Mouse (Mus musculus) thymus, postnatal 4 days (tissue): ENCODE results near the gene Grb14.
A peak's percentile ranks its signal among the peaks of the same experiment; 100 is the strongest.

Source experiments
- DNase-seq: peaks from one replicate; pipeline ENCODE4 v3.0.0; 2021

Grb14 gene

DNA sequence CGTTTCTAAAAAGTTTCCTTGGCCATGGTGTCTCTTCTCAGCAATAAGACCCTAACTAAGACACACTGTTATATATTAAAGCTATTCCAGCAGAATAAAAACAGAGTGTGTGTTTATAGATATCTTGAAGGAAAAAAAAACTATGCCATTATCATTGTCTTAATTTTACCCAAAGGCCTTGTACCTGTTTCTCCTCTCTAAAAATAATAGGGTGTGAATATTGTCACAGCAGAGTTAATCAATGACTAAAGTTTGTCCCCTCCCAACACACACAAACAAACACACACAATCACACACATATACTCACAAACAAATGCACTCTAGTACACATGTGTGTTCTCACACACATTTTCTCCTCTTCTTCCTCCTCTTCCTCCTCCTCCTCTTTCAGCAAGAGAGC, at the start of gene Grb14:
TSS of gene Grb14 (minus strand) at position 101 of the 400 bp plus-strand sequence.
- DNase-seq: no peak

DNA sequence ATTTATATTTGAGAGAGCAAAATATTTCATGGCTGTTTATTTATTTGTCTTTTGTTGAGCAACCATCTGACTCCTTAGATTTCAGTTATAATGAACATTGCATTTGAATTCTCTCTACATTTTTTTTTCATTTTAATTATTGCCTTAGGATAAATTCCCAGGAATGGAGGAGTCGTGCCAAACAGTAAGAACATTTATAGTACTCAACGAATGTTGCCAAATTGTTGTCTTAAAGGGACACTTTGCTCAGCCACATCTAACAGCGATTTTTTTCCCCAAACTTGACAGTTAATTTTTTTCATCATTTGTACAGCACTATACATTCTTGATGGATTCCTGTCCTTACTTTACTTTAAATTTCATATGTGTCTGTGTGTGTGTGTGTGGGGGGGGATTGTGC, 47.4 kb upstream of the Grb14 start:
- no peak for DNase-seq

DNA sequence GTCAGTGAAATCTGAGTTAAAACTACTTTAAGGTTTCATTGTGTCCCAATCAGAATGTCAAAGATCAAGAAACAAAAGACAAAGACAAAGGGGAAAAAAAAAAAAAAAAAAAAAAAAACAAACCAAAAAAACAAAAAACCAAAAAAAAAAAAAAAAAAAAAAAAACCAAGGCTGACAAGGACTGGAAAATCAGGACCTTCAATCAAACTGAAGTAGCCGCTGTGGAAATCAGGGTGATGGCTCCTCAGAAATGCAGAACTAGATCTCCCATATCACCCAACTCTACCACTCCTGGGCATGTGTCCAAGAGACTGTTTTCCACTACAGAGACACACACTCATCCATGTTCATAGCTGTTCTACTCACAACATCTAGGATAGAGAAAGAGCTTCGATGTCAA, 29.0 kb upstream of the Grb14 start:
- no peak for DNase-seq

DNA sequence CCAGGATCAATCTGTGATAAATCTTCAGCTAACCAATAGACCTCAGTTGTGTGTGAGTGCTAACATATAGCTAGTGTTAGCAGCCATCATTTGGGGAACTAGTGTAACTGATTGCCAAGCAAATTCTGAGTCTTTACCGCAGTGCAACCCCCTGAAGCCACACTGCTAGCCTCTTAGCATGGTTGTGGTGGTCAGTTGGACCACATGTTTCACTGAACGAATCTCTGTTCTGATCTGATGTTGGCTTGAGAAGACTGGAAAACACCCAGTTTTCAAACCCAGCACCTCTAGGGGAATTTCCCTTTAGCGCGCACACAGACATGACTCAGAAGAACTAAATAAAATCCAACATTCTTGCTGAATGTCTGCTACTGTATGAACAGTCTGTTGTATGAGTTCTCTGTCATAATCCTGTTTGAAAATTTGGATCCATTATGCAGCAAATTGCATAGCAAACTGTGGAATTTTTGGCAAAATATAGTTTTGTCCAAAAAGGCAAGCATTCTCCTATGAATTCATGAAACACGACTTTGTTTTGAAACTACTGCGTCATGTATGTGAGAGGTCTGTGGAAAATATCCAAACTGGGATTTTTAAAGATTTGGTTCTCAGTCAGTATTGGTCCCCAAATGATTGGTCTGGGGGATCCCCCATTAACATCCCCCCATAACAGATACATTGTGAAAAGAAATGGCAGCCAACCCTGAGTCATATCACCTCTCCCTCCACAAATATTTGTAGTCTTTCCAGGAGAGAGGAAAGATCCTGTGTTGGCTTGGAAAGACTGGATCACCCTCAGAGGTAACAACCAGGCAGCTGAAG, 27.6 kb upstream of the Grb14 start:
- no peak for DNase-seq

DNA sequence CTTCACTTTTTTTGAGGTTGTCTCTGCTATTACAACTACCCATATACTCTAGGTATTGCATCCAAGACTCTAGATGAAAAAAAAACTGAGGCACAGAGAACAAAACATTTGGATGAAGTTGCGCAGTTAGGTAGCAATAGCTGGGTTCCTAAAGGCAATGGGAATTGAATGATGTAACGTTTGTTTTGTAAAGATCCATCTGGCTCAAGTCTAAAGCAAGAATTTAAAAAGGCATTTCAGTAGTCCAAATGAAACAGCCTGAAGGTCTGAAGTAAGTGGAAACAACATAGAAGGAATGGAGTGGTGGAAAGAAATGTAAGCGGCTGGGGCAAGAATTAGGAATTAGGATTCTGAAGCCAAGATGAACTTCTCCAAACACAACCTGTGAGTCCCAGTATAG, 26.0 kb upstream of the Grb14 start:
- no peak for DNase-seq

DNA sequence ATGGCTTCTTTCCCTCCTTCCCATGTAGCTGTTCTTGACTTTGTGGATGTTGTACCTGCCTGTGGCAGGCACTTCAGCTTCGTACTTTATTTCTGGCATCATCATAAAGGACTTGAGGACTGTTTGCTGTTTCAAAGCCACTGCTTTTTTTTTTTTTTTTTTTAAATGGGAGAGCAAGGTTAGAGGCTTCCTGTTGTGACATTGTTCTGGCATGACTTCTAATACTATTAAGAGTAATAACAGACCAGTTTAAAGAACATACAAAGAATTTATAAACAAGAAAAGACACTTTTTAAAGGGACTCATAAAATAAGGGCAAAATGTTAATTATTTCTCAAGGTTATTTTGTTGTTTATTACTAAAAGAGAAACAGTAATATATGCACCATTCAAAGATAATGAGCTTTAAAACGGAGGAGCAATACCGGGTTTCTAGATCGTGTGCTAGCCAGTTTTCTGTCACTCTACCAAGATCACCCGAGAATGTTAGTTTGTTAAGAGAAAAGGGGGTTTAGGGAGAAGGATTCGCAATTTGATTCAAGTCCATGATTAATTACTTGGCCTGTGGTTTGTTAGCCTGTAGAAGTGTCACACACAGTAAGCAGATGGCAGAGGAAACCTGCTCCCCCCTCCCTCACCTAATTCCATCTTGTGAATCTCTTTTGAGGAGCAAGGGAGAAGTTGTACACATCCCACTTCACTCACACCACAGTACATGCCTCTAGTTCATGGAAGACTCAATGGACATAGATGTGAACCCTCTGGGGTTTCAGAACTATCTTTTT, 23.6 kb upstream of the Grb14 start:
- DNase-seq: no peak

DNA sequence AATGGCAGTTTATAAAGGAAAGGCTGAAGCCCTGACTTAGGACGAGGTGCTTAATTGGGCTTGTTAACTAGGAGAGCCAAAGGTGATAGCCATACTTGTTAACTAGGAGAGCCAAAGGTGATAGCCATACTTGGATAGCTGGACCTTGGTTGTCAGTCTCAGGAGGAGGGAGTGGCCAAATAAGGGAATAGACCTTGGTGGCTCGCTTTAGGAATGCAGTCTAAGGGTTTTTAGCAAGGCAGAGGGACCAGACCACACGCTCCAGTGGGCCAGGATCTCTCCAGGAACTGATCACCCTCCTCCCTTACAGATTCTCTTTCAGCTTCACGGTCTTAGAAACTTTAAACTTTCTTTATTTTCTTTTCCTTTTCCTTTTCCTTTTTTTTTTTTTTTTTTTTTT, 13.4 kb upstream of the Grb14 start:
- DNase-seq: no peak

DNA sequence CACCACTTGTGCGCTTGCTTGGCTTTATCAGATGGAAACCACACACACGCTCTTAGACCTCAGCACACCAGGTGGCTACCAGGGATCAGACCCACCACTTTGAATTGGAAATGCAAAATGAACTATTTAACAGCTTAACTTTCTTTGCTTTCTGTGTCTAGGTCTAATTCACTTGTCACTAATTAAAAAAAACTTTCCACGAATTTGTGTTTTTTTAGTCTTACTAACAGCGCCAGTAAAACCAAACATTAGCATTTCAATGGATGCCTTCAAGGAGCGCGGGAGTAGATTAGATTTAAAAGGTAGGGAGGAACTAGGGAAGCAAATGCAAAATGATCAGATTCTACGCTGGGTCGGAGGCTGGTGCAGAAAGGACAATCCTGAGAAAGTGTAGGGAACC, 12.8 kb upstream of the Grb14 start:
- no peak for DNase-seq

DNA sequence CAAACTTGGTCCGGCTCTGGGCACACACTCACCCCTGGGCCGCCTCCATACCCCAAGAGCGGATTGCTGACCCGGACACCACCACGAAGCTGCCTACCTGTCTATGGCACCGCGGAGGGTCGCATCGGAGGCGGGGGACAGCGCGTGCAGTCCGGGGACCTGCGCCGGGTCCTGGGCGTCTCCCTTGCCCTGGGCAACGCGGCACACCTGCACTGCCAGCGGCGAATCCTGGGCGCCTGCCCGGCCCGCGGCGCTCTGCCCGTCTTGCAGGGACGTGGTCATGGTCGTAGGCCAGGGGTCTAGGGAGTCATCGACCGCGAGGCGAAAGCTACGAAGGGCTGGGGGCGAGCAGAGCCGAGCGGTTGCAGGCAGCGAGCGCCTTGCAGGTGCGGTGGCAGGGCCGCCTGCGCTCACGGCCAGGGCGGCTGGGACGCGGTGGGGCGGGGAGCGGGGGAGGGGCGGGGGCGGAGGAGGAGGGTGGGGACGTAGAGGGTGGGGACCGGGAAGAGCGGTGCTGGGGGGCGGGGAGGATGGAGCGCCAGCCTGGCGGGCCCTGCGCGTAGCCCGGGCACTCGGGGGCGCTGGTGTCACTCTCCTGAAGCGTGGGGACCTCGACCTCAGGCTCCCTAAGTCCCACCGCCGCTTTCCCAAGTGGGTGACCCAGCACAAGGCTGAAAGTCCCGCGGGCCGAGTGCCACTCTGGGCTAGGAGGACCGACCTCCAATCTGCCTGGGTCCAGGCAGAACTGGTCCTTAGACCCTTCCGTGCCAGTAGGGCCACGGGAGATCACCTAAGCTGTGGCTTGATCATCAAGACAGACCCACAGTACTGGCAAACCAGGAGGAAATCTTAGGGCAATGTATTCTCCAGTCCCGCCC, 2.2 kb downstream of the Grb14 start:
- DNase-seq: peak; percentile 70

DNA sequence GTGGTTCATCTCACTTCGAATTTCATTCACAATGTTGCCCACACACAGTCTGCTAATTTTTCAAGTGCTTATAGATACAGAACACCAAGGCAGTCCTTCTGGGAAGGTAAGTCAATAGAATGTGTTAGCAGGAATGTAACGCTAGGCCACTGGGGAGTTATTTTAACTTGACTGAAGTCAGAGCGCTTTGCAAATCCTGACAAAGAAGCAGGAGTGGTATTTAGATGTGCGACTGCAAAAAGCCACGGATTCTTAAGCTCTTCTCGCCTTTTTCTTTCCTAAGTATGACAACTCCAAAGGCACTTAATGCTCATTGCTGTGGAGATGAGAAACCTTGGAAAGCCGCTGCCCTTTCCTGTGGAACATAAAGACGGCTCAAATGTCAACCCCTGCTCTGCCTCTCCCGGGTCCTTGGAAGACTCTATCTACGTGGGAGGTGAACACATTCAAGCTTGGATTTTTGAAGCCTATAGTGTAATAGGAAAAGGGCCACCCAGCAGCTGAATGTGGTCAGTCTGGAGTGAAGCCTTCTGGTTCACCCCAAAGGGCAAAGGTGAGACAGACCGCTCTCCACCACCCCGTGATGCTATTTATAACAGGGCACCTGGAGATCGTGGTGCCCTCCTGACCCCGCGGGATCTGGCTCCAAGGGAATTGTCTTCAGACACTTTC, 3.0 kb downstream of the Grb14 start:
- no peak for DNase-seq

DNA sequence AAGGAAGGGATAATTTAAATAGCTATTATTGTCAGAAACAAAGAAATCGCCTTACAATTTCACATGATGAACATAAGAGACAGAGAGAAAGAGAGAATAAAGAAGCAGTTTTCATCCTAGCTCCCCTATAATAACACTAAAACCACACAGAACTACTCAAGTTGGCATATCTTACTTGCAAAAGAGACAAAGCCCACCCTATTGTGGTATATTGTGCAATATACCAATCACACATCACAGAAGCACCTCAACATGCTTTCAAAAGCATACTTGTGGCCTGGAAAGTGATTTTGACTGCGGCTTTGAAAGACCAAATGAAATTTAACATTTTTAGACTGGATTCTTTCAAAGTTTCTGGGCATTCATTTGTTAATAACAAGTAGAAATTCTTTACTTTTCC, 7.4 kb downstream of the Grb14 start:
- DNase-seq: no peak

DNA sequence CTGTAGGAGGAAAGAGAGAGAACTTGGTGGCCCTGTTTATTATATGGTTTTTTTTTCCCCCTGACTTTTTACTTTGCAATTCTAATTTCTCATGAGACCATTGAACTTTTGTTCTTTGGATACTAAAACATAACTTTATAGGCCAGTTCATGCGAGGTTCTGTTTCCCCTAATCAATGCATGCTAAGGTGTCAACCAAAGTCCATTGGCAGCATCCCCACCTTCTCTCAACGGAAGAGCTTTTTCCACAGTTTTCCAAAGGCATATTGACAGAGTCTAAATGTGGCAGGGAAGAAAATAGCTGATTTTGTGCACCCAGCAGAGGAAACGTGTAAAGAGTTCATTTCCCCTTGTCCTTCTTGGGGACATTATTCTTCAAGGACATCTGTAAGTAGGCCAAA, 10.2 kb downstream of the Grb14 start:
- no peak for DNase-seq

DNA sequence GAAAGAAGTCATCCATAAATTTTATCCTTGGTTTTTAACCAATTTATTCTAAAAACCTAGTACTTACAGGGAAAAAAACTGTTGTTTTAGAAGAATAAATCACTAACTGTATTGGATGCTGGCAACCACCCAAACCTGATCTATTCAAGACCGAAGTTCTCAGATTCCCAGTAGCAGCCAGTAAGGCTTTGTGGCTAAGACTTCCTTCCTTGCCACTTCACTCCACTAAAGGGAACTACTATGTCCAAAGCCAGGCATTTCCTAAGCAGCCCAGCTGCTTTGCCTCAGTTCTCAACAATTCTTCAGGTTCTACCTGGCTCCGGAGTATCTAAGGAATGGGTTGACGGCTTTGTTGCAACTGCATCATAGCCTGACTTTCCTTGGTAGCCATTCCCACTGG, 14.7 kb downstream of the Grb14 start:
- no peak for DNase-seq

DNA sequence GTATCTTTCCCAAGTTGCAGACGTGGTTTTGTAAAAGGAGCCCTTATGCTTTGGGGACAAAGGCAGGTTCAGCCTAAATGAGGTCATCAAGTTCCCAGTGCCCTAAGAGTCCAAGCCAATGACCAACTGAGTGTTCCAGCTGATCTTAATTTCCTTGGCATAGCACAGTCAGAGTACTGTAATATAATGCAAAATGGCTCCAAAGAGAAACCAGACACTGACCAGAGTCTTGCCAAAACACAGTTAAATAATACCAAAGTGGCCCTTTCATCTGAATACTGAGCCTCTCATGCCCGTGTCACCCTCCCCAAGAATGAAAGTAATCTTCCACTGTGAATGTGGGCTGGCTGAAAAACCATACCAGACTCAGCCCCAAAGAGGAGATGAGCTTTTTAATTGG, 17.4 kb downstream of the Grb14 start:
- no peak for DNase-seq

DNA sequence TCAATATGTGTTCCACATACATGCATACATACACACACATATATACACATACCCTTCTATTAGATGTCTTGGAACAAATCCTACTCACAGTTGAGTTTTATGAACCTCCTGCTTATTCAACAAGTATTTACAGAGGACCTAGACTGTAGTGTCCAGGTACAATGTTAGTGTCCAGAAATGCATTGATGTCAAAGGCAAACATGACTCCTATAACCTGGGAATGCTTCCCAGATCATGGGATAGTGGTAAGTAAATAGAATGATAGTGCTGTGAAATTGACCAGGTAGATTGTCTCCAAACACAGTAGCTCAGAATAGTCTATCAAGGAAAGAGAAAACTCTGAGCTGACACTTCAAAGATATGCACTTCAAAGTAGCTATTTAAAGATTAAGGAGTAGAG, 19.7 kb downstream of the Grb14 start:
- no peak for DNase-seq

DNA sequence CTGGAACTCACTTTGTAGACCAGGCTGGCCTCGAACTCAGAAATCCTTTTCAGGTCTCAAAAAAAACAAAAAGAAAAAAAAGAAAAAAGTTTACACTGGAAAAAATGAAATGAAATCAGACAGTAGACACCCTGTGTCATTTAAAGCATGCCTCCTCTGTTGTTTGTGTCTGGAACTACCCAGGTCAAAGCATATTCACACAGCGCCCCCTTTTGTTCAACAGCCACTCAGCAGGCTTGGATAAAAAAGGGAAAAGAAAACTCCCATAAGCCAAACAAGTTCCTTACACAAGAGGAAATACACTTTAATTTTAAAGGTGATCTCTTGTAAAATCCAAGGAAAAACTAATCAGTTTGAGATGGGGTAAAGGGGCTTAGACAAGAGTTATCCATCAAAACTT, 21.4 kb downstream of the Grb14 start:
- peak; percentile 25 for DNase-seq

DNA sequence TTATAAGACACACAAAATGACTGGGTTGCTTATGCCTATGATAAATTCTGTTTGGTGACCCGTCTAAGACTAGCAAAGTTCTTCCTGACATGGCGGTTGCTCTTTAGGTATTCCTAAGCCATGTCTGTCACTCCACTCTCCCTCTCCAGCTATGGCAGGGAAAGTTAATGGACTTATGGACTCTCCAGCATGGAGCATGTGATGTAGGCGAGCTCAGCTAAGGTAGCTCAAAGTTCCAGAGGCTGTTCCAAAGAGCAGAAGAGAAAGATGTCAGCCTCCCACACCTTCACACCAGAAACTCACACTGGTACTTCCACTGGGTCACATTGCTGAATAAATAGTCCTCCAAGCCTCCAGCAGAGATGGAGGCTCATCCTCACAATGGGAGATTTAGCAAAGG, 22.2 kb downstream of the Grb14 start:
- DNase-seq: no peak

DNA sequence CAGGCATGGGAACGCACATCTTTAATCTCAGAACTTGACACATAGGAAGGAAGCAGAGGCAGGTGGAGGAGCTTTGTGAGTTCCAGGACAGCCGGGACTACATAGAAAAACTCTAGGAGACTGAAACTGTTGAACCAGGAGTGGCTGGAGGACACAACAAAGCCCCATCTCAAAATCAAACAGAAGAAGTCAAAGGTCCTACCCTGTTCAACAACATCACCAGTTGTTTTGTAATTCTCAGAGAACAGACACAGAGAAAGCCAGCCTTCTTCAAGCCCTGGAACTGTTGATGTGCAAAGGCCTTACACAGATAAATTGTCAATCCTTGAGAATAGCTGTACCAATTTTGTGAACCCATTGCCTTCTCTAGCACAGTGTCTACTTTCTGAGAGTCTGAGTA, 29.7 kb downstream of the Grb14 start:
- DNase-seq: no peak

DNA sequence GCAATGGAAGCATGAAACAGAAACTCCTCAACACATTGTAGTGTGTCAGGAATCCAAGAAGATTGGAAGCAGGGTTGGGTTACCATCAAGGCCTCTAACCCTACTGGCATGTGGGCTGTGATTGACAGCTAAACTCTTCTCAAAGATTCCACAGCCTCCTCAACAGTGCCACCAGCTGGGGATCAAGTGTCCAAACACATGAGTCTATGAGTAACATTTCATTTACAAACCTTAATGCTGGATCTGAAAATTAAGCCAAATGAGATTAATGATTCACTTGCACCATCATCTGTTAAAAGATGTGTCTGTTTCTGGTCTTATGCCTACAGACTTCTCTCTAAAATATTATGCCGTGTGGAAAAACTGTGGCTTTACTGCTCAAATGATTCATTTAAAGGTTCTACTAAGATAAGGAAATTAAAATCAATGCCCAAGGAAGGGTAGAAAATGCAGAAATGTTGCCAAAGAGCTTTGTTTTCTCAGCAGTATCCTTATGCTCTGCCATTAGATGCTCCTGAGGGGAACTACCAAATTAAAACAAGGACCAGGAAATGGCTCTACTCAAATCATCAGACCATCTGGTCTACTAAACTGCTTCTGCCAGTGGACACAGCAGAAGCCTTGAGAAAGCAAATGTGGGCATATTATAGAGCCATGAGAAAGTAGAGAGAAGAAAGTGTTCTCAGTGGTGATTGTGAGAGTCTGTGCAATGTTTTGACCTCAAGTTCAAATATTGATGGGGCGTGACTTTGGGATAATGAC, 35.2 kb downstream of the Grb14 start:
- no peak for DNase-seq

DNA sequence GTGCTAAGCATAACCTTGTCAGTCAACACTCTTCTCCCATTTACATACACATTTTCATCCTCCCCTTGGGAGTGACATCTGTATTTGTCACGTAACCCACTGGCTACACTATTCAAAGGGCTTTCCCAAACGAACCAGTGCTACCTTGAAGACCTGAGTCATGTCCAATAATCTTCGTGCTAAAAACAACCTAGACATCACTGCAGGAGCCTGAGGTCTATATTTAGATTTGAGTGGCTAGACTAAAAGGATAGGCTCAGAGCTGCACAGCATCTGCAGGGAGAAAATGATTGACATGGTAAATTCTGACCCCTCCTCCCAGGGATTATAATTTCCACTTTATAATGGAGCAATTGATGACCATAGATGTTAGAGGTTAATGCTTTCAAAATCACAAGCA, 37.0 kb downstream of the Grb14 start:
- no peak for DNase-seq

DNA sequence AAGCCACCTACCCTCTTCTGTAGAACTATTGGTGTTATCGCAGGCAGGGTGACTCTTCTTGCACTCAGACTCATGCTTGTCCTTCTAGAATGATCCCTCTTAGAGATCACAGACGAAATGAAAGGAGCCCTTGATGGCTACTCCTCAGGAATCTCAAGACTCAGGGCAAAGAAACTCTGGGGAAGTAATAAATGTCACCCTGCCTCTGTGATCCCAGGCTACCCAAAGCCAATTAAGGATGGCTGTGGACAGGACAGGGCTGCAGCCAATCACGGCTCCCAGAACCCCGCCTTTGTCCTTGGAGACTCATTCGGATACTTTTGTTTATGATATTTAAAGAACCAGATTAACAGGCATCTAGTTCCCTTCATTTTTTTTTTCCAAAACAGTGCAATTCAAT, 49.2 kb downstream of the Grb14 start:
- no peak for DNase-seq

DNA sequence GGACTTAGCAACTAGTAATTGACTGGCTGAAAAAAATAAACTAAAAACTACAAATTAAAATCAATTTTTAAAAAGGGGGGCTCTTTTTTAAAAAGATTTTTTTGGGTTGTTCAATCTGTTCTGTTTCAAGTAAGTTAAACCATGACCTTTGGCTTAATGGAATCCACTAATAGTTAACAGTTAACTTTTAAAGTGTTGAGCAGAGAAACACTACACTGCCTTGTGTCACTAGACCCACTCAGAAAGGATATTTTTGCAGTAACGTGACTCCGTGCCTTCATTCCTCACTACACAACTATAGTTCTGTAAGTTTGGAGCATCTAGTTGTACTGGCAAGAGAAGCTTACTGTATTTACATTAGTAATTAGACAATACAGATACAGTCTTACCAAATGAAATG, 50.2 kb downstream of the Grb14 start:
- DNase-seq: no peak
